Mouse (Mus musculus) lung, adult 10 weeks (tissue): ENCODE results near the gene Ick. TPM values are rescaled to one million over a fixed set of nuclear protein-coding genes. Genes with fewer than 3 reads are reported as not detected.

Source experiments
- polyA plus RNA-seq: library from polyadenylated mRNA; stranded (reverse); fragments of 350-450 nt; fragmentation: Illumina TruSeq; extraction: RNeasy Lipid Tissue Mini Kit (QIAGEN cat#74804); gene quantifications from one replicate; pipeline ENCODE4 v1.2.3, GENCODE M21; 2014; ENCODE audit warnings: low read depth, low replicate concordance; ENCODE audit not compliant: insufficient read depth

The Ick gene
- polyA plus RNA-seq = 11.2 TPM

DNA sequence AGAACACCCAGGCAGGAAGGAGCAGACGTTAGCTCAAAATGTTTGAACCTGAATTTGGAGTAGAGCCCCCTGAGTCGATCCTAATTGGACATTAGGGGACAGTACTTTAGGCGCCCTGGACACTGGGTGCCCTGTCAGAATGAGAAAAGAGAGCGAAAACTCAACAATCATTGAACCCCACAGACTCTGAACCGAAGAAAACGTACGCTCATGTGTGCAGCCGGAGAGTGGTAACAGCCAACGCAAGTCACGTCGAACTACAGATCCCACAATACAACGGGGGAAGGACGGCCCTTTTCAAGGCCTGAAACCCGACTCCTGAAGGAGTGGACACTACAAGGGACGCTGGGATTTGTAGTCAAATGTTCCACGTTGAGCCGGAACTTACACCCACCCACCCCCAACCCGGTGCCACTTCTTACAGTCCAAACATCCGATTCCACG lies at the start of gene Ick, which contains the start of gene Fbxo9:
Gene Ick (plus strand): TSS at position 397 of the 444 bp plus-strand sequence.
Gene Fbxo9 (minus strand): TSS at position 270 of the 444 bp plus-strand sequence.

DNA sequence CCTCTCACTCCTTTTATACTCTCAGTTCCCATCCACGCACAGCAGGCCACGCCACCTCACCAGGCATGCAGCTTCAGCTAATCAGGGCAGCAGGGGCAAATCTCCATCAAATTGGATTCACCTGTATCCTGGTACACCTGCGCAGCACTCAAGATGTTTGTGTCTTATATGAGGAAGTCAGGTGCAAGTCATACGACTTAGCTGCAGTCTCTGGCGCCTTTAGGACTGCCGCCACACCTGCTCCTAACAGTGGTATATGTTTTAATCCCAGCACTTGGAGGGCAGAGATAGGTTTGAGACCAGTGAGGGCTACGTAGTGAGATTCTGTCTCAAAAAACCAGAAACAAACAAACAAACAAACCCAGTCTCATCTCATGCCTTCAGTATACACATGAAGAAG lies 73.5 kb downstream of the Ick start, which contains the start of gene Gsta4:
Gene Gsta4 (plus strand): TSS at position 301 of the 400 bp plus-strand sequence.

Other genes with a start within 250 kb of the Ick start
- 93.8 TPM for gene Elovl5, start 191.8 kb upstream of the Ick start, polyA plus RNA-seq
- not detected for gene Gcm1, start 57.3 kb upstream of the Ick start, polyA plus RNA-seq
- 44.7 TPM for gene Fbxo9, start 127 bp upstream of the Ick start, polyA plus RNA-seq
- 111 TPM for gene Gsta4, start 73.6 kb downstream of the Ick start, polyA plus RNA-seq
- 1.2 TPM for gene Gsta1, start 121.5 kb downstream of the Ick start, polyA plus RNA-seq
- 0.40 TPM for gene Gm3776, start 147.9 kb downstream of the Ick start, polyA plus RNA-seq
- not detected for gene Gm10639, start 180.7 kb downstream of the Ick start, polyA plus RNA-seq
- not detected for gene Omt2a, start 205.6 kb downstream of the Ick start, polyA plus RNA-seq
- not detected for gene Omt2b, start 218.4 kb downstream of the Ick start, polyA plus RNA-seq
- 10.9 TPM for gene Gsta2, start 246.6 kb downstream of the Ick start, polyA plus RNA-seq